Mouse (Mus musculus): ENCODE data around the gene Lrrc29.

- TF ChIP-seq CTCF (IDR thresholded peaks at IDR 0.05; ENCODE audit: low read depth, low read length) (no peak), POLR2A (IDR thresholded peaks at IDR 0.05; ENCODE audit: extremely low read depth, insufficient read depth, low read length) (no peak)
Measured at GRCm38 (mm10) chr8:105299962-105300361, 26.1 kb downstream of the Lrrc29 start.

Measured in liver, adult 2 months (tissue).